Mouse (Mus musculus) A20 (cell line): ENCODE results near the gene Ccr10.
A peak's percentile ranks its signal among the peaks of the same experiment; 100 is the strongest.
"Not testable (repeated sequence)": the region's sequence is repeated elsewhere in the genome, so short reads cannot be mapped to it uniquely, and the experiment has no call there.

ENCODE experiments used
- DNase-seq: peaks from one replicate; pipeline ENCODE4 v3.0.0-alpha.2; 2011; ENCODE audit warnings: low read depth, low spot score

Gene Ccr10

GRCm38 (mm10) chr11:101171721-101172433 is 3.4 kb downstream of the Ccr10 start:
- DNase-seq, result peak; percentile 92

GRCm38 (mm10) chr11:101170811-101171610 is 4.2 kb downstream of the Ccr10 start, which contains the start of gene Plekhh3:
TSS of gene Plekhh3 (minus strand) at chr11:101171351.
- DNase-seq, result peak; percentile 98

GRCm38 (mm10) chr11:101170354-101170810 is 4.9 kb downstream of the Ccr10 start, which contains the start of gene Cntnap1:
TSS of gene Cntnap1 (plus strand) at chr11:101170523.
- no peak for DNase-seq

- DNase-seq, result no peak
Observed at GRCm38 (mm10) chr11:101169301-101170107, 5.7 kb downstream of the Ccr10 start.

- DNase-seq, result no peak
Observed at GRCm38 (mm10) chr11:101168301-101168980, 6.8 kb downstream of the Ccr10 start.

- DNase-seq, result no peak
Observed at GRCm38 (mm10) chr11:101167963-101168300, 7.3 kb downstream of the Ccr10 start.

- DNase-seq, result no peak
Observed at GRCm38 (mm10) chr11:101167211-101167962, 7.9 kb downstream of the Ccr10 start.

- no peak for DNase-seq
Observed at GRCm38 (mm10) chr11:101166357-101166756, 8.9 kb downstream of the Ccr10 start.

GRCm38 (mm10) chr11:101164677-101165580 is 10.3 kb downstream of the Ccr10 start:
- no peak for DNase-seq

GRCm38 (mm10) chr11:101164351-101164665 is 10.9 kb downstream of the Ccr10 start:
- DNase-seq, result no peak

GRCm38 (mm10) chr11:101163476-101164350 is 11.5 kb downstream of the Ccr10 start:
- no peak for DNase-seq

- no peak for DNase-seq
Observed at GRCm38 (mm10) chr11:101162772-101163171, 12.5 kb downstream of the Ccr10 start.

- no peak for DNase-seq
Observed at GRCm38 (mm10) chr11:101162301-101162700, 12.9 kb downstream of the Ccr10 start.

GRCm38 (mm10) chr11:101161551-101161950 is 13.7 kb downstream of the Ccr10 start:
- no peak for DNase-seq

- not testable (repeated sequence) for DNase-seq
Observed at GRCm38 (mm10) chr11:101160981-101161505, 14.2 kb downstream of the Ccr10 start.

- not testable (repeated sequence) for DNase-seq
Observed at GRCm38 (mm10) chr11:101160151-101160550, 15.1 kb downstream of the Ccr10 start.

- DNase-seq, result peak; percentile 97
Observed at GRCm38 (mm10) chr11:101155728-101156371, 19.4 kb downstream of the Ccr10 start, which contains the start of gene Tubg2. TSS of gene Tubg2 (plus strand) at chr11:101155907.

GRCm38 (mm10) chr11:101155151-101155550 is 20.1 kb downstream of the Ccr10 start:
- DNase-seq, result no peak
